Mouse (Mus musculus) spleen, adult 2 months (tissue): ENCODE results near the gene Hoxa7. TPM values are rescaled to one million over a fixed set of nuclear protein-coding genes. Genes with fewer than 3 reads are reported as not detected.

ENCODE experiments used
- DNase-seq, 2 experiments: peaks; one replicate each; pipeline versions ENCODE4 v3.0.0 to v3.0.0-alpha.2; 2012 to 2021; ENCODE audit warnings: low spot score in 2 of 2, low read depth in 1 of 2
- H3K27ac ChIP-seq: fragments of 200-500 bp; 2 replicates; pipeline ENCODE4 v1.5.1; 2012; ENCODE audit warnings: low read length, inconsistent platforms; ENCODE audit not compliant: insufficient read depth
- H3K27me3 ChIP-seq: fragments of 200-500 bp; 2 replicates; pipeline ENCODE4 v1.6.1; 2012; ENCODE audit warnings: mild to moderate bottlenecking, moderate library complexity, low read length, inconsistent platforms; ENCODE audit not compliant: control insufficient read depth, insufficient read depth
- H3K36me3 ChIP-seq: fragments of 200-500 bp; 2 replicates; pipeline ENCODE4 v1.6.1; 2012; ENCODE audit warnings: mild to moderate bottlenecking, low read length, inconsistent platforms; ENCODE audit not compliant: control insufficient read depth, insufficient read depth
- H3K4me1 ChIP-seq: fragments of 200-500 bp; 2 replicates; pipeline ENCODE4 v1.6.1; 2011; ENCODE audit warnings: inconsistent platforms; ENCODE audit not compliant: control insufficient read depth, insufficient read depth, insufficient read length
- H3K4me3 ChIP-seq: fragments of 200-500 bp; 2 replicates; pipeline ENCODE4 v1.5.1; 2011; ENCODE audit warnings: mild to moderate bottlenecking, inconsistent platforms; ENCODE audit not compliant: insufficient read depth, insufficient read length; ENCODE audit errors: extremely low read depth
- CTCF ChIP-seq: fragments of 200-500 bp; IDR thresholded peaks from 2 replicates; pipeline ENCODE4 v1.5.1; 2011; ENCODE audit warnings: mild to moderate bottlenecking, inconsistent platforms; ENCODE audit not compliant: insufficient read depth, insufficient read length, insufficient replicate concordance; ENCODE audit errors: extremely low read depth
- POLR2A ChIP-seq: fragments of 200-500 bp; IDR thresholded peaks from 2 replicates; pipeline ENCODE4 v1.6.1; 2011; ENCODE audit warnings: low read depth, low read length, inconsistent platforms
- WGBS: fragments of 180-500 bp; shearing (Covaris S2); methylation state at CpG from one replicate; pipeline ENCODE4 v1.1.7; 2018; 5-methylcytosine and 5-hydroxymethylcytosine counted together
- polyA plus RNA-seq: library from polyadenylated mRNA; depleted of rRNA; stranded (reverse); fragments of >200 nt; gene quantifications from 2 replicates; pipeline ENCODE4 v1.2.3, GENCODE M21; 2012; rRNA removed

Hoxa7 gene
- polyA plus RNA-seq, 1 experiment: 0.56 TPM

GRCm38 (mm10) chr6:52168191-52169055 lies 53.2 kb downstream of the Hoxa7 start:
- Histone ChIP-seq H3K4me1 (no peaks in the 10 kb centered on the region), H3K27ac (no peak overlapping the region; the same call in 1 of the 2 replicates), H3K36me3 (no peaks in the 10 kb centered on the region), H3K27me3 (peaks cover 8% of the 10 kb centered on the region), H3K4me3 (no peak overlapping the region)
- TF ChIP-seq POLR2A (no peak), CTCF (no peak)
- no peak for DNase-seq
- 85% methylated on average over 42 of the region's 42 CpGs for whole genome bisulfite sequencing

GRCm38 (mm10) chr6:52167736-52168161 lies 53.9 kb downstream of the Hoxa7 start:
- Histone ChIP-seq H3K27me3 (peaks cover 9% of the 10 kb centered on the region), H3K4me1 (no peaks in the 10 kb centered on the region), H3K27ac (0 out of 2 replicates have a peak overlapping the region, but pooled peaks have one; percentile 18), H3K36me3 (no peaks in the 10 kb centered on the region), H3K4me3 (no peak overlapping the region)
- WGBS: 84% methylated on average over 14 of the region's 14 CpGs
- DNase-seq: no peak
- TF ChIP-seq CTCF (no peak), POLR2A (no peak)

- no peak for DNase-seq
- Histone ChIP-seq H3K27me3 (peaks cover 9% of the 10 kb centered on the region), H3K4me1 (no peaks in the 10 kb centered on the region), H3K4me3 (no peak overlapping the region), H3K36me3 (no peaks in the 10 kb centered on the region), H3K27ac (0 out of 2 replicates have a peak overlapping the region, but pooled peaks have one; percentile 47)
- 87% methylated on average over 1 of the region's 1 CpGs for WGBS
- TF ChIP-seq CTCF (no peak), POLR2A (no peak)
Observed at GRCm38 (mm10) chr6:52167176-52167575, 54.5 kb downstream of the Hoxa7 start.

GRCm38 (mm10) chr6:52166431-52167077 lies 55.1 kb downstream of the Hoxa7 start:
- no peak for DNase-seq
- 74% methylated on average over 4 of the region's 4 CpGs for WGBS
- Histone ChIP-seq H3K4me1 (no peaks in the 10 kb centered on the region), H3K27ac (peak overlapping the region; percentile 47; the same call in 1 of the 2 replicates), H3K36me3 (no peaks in the 10 kb centered on the region), H3K4me3 (no peak overlapping the region), H3K27me3 (peaks cover 9% of the 10 kb centered on the region)
- no peak for TF ChIP-seq POLR2A
- TF ChIP-seq CTCF: no peak

GRCm38 (mm10) chr6:52165441-52166370 lies 55.9 kb downstream of the Hoxa7 start:
- Histone ChIP-seq H3K27me3 (peaks cover 11% of the 10 kb centered on the region), H3K27ac (no peak overlapping the region), H3K36me3 (no peaks in the 10 kb centered on the region), H3K4me3 (no peak overlapping the region), H3K4me1 (no peaks in the 10 kb centered on the region)
- 80% methylated on average over 28 of the region's 28 CpGs for WGBS
- DNase-seq: no peak
- TF ChIP-seq CTCF: no peak
- TF ChIP-seq POLR2A: no peak

- peak within 1 kb of the TSS; percentile 28; the same call in 1 of the 2 replicates for H3K27ac ChIP-seq
- WGBS: 34% methylated on average over 25 of the region's 25 CpGs
- no peaks in the 10 kb centered on the region for H3K4me1 ChIP-seq
- H3K4me3 ChIP-seq: peak within 1 kb of the TSS; percentile 17; the same call in 1 of the 2 replicates
- peaks cover 16% of the 10 kb centered on the region for H3K27me3 ChIP-seq
- TF ChIP-seq POLR2A (no peak), CTCF (no peak)
- no peak for DNase-seq
- H3K36me3 ChIP-seq: no peaks in the 10 kb centered on the region
Observed at GRCm38 (mm10) chr6:52164626-52165440, 56.8 kb downstream of the Hoxa7 start, which contains the start of gene Hoxa2. Gene Hoxa2 (minus strand): TSS chr6:52164831.

Other genes with a start within 250 kb of the Hoxa7 start
- 6.0 and 9.1 TPM in 2 replicates for gene Skap2, start 209.3 kb downstream of the Hoxa7 start, polyA plus RNA-seq
- 0.12 and 0.21 TPM in 2 replicates for gene Hoxa1, start 63.5 kb downstream of the Hoxa7 start, polyA plus RNA-seq
- 0.27 and 0.65 TPM in 2 replicates for gene Hoxa2, start 57.0 kb downstream of the Hoxa7 start, polyA plus RNA-seq
- gene 5730596B20Rik, start 44.4 kb downstream of the Hoxa7 start, polyA plus RNA-seq: not detected in 2 replicates
- gene Hoxa4, start 30.1 kb downstream of the Hoxa7 start, polyA plus RNA-seq: 0.68 and 0.79 TPM in 2 replicates
- 1.3 and 1.8 TPM in 2 replicates for gene Hoxa5, start 17.3 kb downstream of the Hoxa7 start, polyA plus RNA-seq
- 0.46 TPM in 1 of 2 replicates, not detected in the other for gene Hoxa6, start 13.1 kb downstream of the Hoxa7 start, polyA plus RNA-seq
- 1.4 and 1.5 TPM in 2 replicates for gene Hoxa3, start 8.5 kb downstream of the Hoxa7 start, polyA plus RNA-seq
- gene Gm28308, start 8.5 kb downstream of the Hoxa7 start, polyA plus RNA-seq: not detected in 2 replicates
- 0.18 and 0.31 TPM in 2 replicates for gene Hoxa9, start 9.2 kb upstream of the Hoxa7 start, polyA plus RNA-seq
- gene Hoxa10, start 19.0 kb upstream of the Hoxa7 start, polyA plus RNA-seq: not detected in 2 replicates
- not detected in 2 replicates for gene Hoxa11, start 24.0 kb upstream of the Hoxa7 start, polyA plus RNA-seq
- gene Hoxa13, start 39.0 kb upstream of the Hoxa7 start, polyA plus RNA-seq: not detected in 2 replicates
- gene Evx1, start 91.6 kb upstream of the Hoxa7 start, polyA plus RNA-seq: not detected in 2 replicates